Mouse (Mus musculus): Measurements from ENCODE around the gene Atp6v0b.

Gene Atp6v0b

DNA sequence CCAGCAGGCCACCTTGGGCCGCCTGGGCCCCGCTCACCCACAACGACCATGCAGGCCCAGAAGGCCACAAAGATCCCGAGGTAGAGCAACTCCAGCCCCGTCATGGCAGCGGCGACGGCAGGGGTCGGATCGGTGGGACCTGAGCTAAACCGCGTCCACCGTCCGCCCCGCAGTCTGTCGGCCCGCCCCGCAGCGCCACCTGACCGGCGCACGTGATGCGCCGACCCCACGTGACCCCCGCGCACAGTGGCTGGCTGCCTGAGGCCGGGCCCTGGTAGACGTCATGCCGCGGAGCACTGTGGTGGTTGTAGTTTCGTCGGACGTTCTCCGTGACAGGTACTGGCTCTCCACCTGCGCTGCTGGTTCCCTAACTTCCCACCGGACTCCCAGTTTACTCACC is at the start of gene Atp6v0b:
Gene Atp6v0b (minus strand): TSS at position 201 of the 400 bp plus-strand sequence.
- peak; percentile 94 to 95 for DNase-seq

GRCm38 (mm10) chr4:117934081-117934480 is 46.9 kb upstream of the Atp6v0b start:
- no peak for DNase-seq

GRCm38 (mm10) chr4:117933248-117933647 is 46.1 kb upstream of the Atp6v0b start:
- peak; percentile 33 to 61 for DNase-seq

DNA sequence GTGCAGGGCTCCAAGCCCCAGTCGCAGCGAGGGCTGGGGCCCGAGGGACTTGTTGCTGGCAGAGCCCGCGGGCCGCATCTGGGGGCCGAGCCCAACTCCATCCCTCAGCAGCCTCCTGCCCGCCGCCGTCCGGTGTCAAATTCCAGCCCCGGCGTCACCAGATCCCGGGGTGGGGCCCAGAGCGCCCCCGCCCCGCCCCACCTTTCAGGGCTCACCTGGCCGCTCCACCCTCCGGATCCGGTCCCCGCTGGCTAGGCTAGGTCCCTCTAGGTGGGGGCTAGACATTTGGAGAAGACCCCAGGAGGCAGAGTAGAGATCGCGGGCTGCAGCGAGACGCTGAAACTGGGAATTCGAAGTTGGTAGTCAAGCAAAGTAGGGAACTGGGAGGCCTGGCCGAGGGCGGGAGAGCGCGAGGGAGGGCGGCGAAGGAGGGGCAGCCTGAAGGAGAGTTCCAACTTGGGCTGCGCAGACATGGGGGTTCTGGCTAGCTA is 42.3 kb upstream of the Atp6v0b start, which contains the start of gene Artn:
Gene Artn (minus strand): TSS at position 373 of the 491 bp plus-strand sequence.
- peak; percentile 59 to 73 for DNase-seq

- DNase-seq, result peak; percentile 61 to 71
These were observed 41.6 kb upstream of the Atp6v0b start for GRCm38 (mm10) chr4:117928699-117929241.

DNA sequence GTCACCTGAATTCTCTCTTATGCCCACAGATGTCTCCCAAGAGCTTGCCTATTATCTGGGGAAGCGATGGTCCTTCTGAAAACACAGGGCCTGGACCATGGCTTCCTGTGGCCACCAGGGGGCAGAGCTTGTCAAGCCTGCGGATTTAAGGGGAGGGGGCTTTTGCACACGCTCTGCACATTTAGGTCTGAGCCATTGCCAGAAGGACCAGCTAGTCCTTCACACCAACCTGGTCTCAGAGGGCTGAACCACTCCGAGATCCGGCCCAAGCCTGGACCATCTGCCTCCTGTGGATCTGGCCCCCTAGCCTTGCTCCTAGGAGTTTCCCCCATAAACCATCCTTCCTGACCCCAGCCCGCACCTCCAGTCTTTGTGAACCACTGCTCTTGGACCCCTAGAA is 41.1 kb upstream of the Atp6v0b start:
- DNase-seq, result peak; percentile 27 to 36

DNA sequence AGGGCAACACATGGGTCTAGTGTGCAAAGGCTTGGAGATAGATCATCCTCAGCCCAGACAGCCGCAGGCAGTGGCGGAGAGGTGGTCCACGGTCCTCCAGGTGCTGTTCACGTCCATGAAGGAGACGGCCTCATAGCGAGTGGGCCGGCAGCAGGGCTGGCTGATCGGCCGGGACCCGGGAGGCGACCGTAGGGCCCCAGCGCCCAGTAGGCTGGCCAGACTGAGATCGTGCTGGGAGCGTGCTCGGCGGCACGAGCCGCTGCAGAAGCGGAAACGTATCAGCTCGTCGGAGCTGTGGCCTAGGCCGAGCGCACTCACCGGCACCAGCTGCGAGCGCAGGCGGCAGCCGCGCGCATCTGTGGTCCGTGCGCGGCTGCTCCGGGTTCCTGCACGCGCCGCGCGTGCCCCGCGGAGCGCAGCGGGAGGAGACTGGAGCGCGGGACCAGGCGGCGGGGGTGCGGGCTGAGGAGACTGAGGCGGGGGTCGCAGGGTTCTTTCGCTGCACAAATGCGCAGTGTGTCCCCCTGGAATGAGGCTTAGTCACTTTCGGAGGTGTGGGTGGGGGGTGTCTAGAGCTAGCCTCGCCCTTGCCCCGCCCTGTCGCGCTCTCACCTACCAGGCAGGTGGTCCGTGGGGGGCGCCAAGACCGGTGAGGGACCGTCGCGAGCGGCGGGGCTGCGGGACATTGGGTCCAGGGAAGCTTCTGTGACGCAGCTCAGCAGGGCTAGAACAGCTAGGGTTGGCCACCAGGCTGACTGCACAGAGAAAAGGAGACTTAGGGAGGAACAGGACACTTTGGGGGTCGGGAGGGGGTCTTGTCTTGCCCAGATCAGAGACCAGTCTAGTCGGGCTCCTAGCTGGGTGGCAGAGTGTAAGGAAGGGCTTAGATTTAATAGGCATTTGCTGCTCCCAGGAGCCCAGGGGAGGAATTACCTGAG is 39.7 kb upstream of the Atp6v0b start:
- DNase-seq, result peak; percentile 45 to 73

GRCm38 (mm10) chr4:117924916-117925315 is 37.8 kb upstream of the Atp6v0b start:
- DNase-seq, result peak in 1 of 2 experiments; percentile 69

- peak in 1 of 2 experiments; percentile 16 for DNase-seq
These were observed 36.3 kb upstream of the Atp6v0b start for GRCm38 (mm10) chr4:117923450-117923849.

DNA sequence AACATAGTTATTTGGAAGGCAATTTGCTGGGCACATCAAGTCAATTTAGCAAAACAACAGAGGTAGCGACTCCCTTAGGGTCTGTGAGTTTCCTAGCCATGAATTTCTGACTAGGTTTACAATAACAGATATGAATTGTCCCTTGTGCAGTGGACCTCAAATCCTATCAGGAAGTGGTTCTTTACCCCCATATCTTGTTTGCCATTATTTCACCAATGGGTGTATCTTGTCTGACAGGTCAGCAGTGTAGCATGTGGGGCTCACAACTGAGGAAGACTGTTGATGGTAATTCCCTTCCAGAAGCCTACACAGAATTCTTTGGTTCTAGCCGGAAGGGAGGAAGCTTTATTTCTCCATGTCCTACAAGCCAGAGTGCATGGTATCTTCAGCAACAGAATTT is 34.2 kb upstream of the Atp6v0b start:
- no peak for DNase-seq

DNA sequence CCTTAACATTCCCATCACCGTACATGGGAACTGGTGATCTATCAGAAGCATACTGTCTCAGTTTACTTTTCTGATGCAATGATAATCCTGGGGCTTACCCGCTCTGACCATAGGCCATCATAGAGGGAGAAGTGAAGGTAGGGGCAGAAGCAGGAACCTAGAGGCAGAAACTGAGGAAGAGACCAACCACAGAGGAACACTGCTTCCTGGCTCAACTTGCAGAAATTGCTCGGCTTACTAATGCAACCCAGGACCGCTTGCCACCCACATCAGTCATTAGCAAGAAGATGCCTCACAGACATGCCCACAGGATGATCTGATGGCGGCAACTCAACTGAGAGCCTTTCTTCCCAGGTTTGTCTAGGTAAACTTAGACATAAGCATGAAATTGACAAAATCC is 31.6 kb upstream of the Atp6v0b start:
- peak in 1 of 2 experiments; percentile 10 for DNase-seq

GRCm38 (mm10) chr4:117918261-117918660 is 31.1 kb upstream of the Atp6v0b start:
- DNase-seq, result peak in 1 of 2 experiments; percentile 12

GRCm38 (mm10) chr4:117917847-117918246 is 30.7 kb upstream of the Atp6v0b start:
- DNase-seq, result no peak

GRCm38 (mm10) chr4:117917402-117917801 is 30.3 kb upstream of the Atp6v0b start:
- no peak for DNase-seq

DNA sequence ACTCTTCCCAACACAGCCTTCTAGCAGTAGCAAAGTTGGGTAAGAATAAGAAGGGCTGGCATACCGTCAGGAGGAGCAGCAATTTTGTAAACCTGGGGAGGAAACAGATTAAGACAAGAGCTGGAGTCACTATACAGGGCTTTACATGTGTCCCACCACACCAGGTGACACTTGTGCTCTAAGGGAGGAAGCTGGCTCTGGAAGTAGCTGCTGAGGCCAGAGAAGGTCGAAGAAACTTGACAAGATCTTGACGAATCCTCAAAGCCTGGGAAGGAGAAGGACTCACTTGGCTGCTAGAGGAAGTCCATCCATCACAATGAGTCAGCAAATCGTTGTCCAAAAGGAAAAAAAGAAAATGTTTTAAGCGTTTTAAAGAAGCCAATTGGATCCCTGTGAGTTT is 29.3 kb upstream of the Atp6v0b start:
- no peak for DNase-seq

DNA sequence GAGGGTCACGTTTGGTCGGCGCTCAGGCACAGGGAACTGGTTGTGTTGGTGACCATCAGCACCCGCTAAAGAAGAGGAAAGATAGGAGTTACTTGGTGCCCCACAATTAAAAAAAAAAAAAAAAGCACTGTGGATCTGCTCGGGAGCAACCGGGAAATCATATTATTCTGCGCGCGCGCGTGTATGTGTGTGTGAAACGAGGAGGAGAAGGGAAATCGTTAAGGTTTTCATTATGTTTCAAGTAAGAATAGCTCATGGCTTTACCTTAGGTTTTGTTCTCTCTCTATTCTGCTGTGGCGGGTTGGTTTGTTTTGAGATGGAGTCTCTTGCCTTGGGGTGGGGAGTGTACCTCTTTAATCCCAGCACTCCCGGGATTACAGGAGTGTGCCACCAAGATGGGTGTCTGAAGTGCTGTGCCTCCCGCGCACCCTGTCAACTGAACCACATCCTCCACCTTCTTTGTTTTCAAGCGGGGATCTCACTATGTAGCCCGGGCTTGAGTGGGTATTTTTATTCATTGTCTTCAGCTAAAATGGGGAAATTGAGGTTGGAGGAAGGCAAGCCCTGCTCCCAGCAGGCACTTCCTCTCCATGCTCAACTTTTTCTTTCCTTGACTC is 28.5 kb upstream of the Atp6v0b start:
- no peak for DNase-seq

GRCm38 (mm10) chr4:117914591-117915442 is 27.7 kb upstream of the Atp6v0b start, which contains the start of gene Ipo13:
TSS of gene Ipo13 (minus strand) at chr4:117914999.
- DNase-seq, result peak; percentile 92 to 93

GRCm38 (mm10) chr4:117914031-117914430 is 26.9 kb upstream of the Atp6v0b start:
- DNase-seq, result no peak

GRCm38 (mm10) chr4:117913421-117913820 is 26.3 kb upstream of the Atp6v0b start:
- peak; percentile 50 to 68 for DNase-seq

GRCm38 (mm10) chr4:117912685-117913273 is 25.6 kb upstream of the Atp6v0b start:
- no peak for DNase-seq

DNA sequence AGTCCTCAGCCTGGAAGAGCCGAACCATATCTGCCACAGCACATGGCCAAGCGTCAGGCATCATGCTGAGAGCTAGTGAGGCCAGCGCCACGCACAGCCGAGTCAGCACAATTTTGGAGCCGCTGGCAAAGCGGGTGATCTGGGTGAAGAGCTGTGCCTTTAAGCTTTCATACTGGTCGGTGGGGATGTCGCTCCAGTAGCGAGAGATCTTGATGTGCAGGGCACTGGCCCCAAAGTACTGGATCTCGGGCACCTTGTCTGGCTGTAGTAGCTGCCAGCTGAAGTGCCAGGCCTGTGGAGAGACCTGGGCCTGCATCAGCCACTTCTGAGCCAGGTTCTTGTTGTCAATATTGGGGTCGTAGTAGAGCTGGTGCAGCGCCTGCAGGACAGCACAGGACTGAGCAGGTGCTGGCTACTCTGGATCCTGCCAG is 25.0 kb upstream of the Atp6v0b start:
- DNase-seq, result peak in 1 of 2 experiments; percentile 23

Data from lung, postnatal 4 days (tissue).